Comparison of ENCODE assay signal across 8 mouse cellular contexts in the genomic region with DNA sequence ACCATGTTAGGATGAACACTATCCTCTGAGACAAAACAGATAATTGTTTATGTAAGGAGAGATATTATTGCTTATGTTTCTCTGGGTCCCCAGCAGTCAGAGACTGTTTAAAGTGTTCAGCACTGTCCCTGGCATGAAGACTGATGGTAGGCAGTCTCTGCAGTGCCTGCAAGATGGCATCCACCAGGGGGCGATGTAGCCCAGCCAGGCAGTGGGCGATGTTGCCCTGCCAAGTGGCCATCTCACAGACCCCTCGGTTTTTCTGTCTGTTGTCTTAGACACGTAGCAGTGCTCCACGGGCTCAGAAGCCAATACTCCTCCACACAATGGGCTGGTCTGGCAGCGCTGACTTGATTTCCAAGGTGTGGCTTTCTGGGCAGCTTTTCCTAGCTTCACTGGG. TPM values are rescaled to one million over a fixed set of nuclear protein-coding genes. Genes with fewer than 3 reads are reported as not detected.
DNase-seq lines count a peak whose midpoint lies in the region; ATAC-seq and TF ChIP-seq lines count a peak whose summit lies in the region.

No protein-coding gene starts in this region.

- WGBS in neural tube, embryonic 15.5 days = 11% methylated on average over 6 of the region's 6 CpGs
- WGBS in limb, embryonic 14.5 days = 17% methylated on average over 6 of the region's 6 CpGs

- no peak overlapping the region for H3K9ac ChIP-seq in neural tube, embryonic 15.5 days (replicated peaks)
- no peak overlapping the region for H3K9ac ChIP-seq in limb, embryonic 14.5 days (ENCODE audit: low read depth, low read length, severe bottlenecking)

- no peak for TF ChIP-seq POLR2A in limb, embryonic 14.5 days (IDR thresholded peaks at IDR 0.05; ENCODE audit: borderline replicate concordance, extremely low read depth, insufficient read depth, insufficient read length)

- H3K27ac ChIP-seq in neural tube, embryonic 15.5 days (replicated peaks) = no peak overlapping the region
- H3K27ac ChIP-seq in limb, embryonic 14.5 days (replicated peaks; ENCODE audit: low read depth, low read length) = no peak overlapping the region

- no peaks in the 10 kb centered on the region for H3K27me3 ChIP-seq in neural tube, embryonic 15.5 days (replicated peaks)
- H3K27me3 ChIP-seq in limb, embryonic 14.5 days (ENCODE audit: control insufficient read depth, insufficient read depth, low read length) = no peaks in the 10 kb centered on the region

- no peaks in the 10 kb centered on the region for H3K9me3 ChIP-seq in neural tube, embryonic 15.5 days (replicated peaks)
- H3K9me3 ChIP-seq in limb, embryonic 14.5 days (ENCODE audit: control insufficient read depth, low read length) = no peaks in the 10 kb centered on the region

- no peaks in the 10 kb centered on the region for H3K36me3 ChIP-seq in neural tube, embryonic 15.5 days
- peaks cover 12% of the 10 kb centered on the region for H3K36me3 ChIP-seq in limb, embryonic 14.5 days (ENCODE audit: control insufficient read depth, insufficient read depth, low read length)

- ATAC-seq in neural tube, embryonic 15.5 days (ENCODE audit: low FRiP score) = no peak
- ATAC-seq in limb, embryonic 14.5 days (ENCODE audit: low FRiP score, low read depth) = no peak

- peaks cover 31% of the 10 kb centered on the region for H3K4me1 ChIP-seq in neural tube, embryonic 15.5 days
- H3K4me1 ChIP-seq in limb, embryonic 14.5 days (ENCODE audit: control insufficient read depth, insufficient read depth, low read length) = peaks cover 33% of the 10 kb centered on the region

- intact Hi-C loops in gastrocnemius, postnatal 14 days (cut with DNase I; ENCODE audit: low total_unique reads) = loop anchor here (1.0 kb wide), 1 partner anchor 81 kb away; no protein-coding TSS in a partner anchor

- H3K4me3 ChIP-seq in neural tube, embryonic 15.5 days (replicated peaks) = no peak overlapping the region
- H3K4me3 ChIP-seq in limb, embryonic 14.5 days (replicated peaks; ENCODE audit: low read length) = no peak overlapping the region

- H3K4me2 ChIP-seq in neural tube, embryonic 15.5 days = no peak overlapping the region
- H3K4me2 ChIP-seq in limb, embryonic 14.5 days (replicated peaks; ENCODE audit: low read depth, low read length, severe bottlenecking) = no peak overlapping the region

- peak; percentile 76 for DNase-seq in neural tube, embryonic 10.5 days (ENCODE audit: extremely low spot score, low spot score)
- DNase-seq in cerebellum, adult 9-10 months = peak; percentile 60
- DNase-seq in gastrocnemius, postnatal 14 days = peak; percentile 86
- DNase-seq in kidney, adult 18-20 months = peak; percentile 83
- DNase-seq in limb, embryonic 14.5 days (ENCODE audit: low spot score) = peak; percentile 68
- peak; percentile 62 for DNase-seq in ovary, adult 18-20 months (ENCODE audit: low spot score)
- DNase-seq in thymus, postnatal 10 days (ENCODE audit: low spot score in 2 of 2) = peak; percentile 52 to 87

RNA-seq across cellular contexts. Expression of a gene that starts 34.6 kb away (rescaled TPM):
- polyA plus RNA-seq in neural tube, embryonic 15.5 days (2015; fragmentation: Nextera tagmentation; extraction: Ambion mirVana) = 35.2 and 41.8 TPM in 2 replicates
- 1 to 10 TPM; 7.8 to 9.1 TPM for total RNA-seq in gastrocnemius, postnatal 14 days (2021)
- polyA plus RNA-seq in limb, embryonic 14.5 days (2012; rRNA removed) = 105 and 112 TPM in 2 replicates
- polyA plus RNA-seq in limb, embryonic 14.5 days (2014; fragmentation: Nextera tagmentation; extraction: Ambion mirVana) = 46.1 and 55.6 TPM in 2 replicates

RNA-seq across cellular contexts. Expression of a gene that starts 43.3 kb away (rescaled TPM):
- 270 and 288 TPM in 2 replicates for polyA plus RNA-seq in neural tube, embryonic 15.5 days (2015; fragmentation: Nextera tagmentation; extraction: Ambion mirVana)
- 10 to 100 TPM; 13.7 to 19.7 TPM for total RNA-seq in gastrocnemius, postnatal 14 days (2021)
- 195 and 213 TPM in 2 replicates for polyA plus RNA-seq in limb, embryonic 14.5 days (2012; rRNA removed)
- 107 and 123 TPM in 2 replicates for polyA plus RNA-seq in limb, embryonic 14.5 days (2014; fragmentation: Nextera tagmentation; extraction: Ambion mirVana)
